Mouse (Mus musculus) C2C12 (cell line): ENCODE results near the gene Lrtm1.

ENCODE experiments used
- CTCF ChIP-seq: IDR thresholded peaks from one replicate; pipeline ENCODE4 v1.5.1; 2011; ENCODE audit not compliant: control insufficient read depth, insufficient read depth, insufficient read length
- FOSL1 ChIP-seq: IDR thresholded peaks from one replicate; pipeline ENCODE4 v1.8.0; 2011; ENCODE audit warnings: mild to moderate bottlenecking, low read length; ENCODE audit not compliant: poor library complexity, insufficient read depth, severe bottlenecking
- MAX ChIP-seq: IDR thresholded peaks from one replicate; pipeline ENCODE4 v1.6.1; 2011; ENCODE audit warnings: mild to moderate bottlenecking, control low read depth
- MYOD1 ChIP-seq: IDR thresholded peaks from one replicate; pipeline ENCODE4 v1.6.1; 2011; ENCODE audit warnings: low read depth; ENCODE audit not compliant: control insufficient read depth, insufficient read length
- MYOG ChIP-seq: IDR thresholded peaks from one replicate; pipeline ENCODE4 v1.6.1; 2011; ENCODE audit not compliant: control insufficient read depth, insufficient read length; ENCODE audit errors: extremely low read depth
- USF1 ChIP-seq: IDR thresholded peaks from one replicate; pipeline ENCODE4 v1.6.1; 2011; ENCODE audit warnings: low read depth, mild to moderate bottlenecking, control low read depth, moderate library complexity

GRCm38 (mm10) chr14:29060679-29061078 is 42.7 kb downstream of the Lrtm1 start:
- no peak for TF ChIP-seq CTCF
- no peak for TF ChIP-seq MYOG
- no peak for TF ChIP-seq MAX
- no peak for TF ChIP-seq MYOD1
- no peak for TF ChIP-seq USF1
- TF ChIP-seq FOSL1: no peak
